Mouse (Mus musculus): ENCODE data around the gene Morn5.

Morn5 gene

DNA sequence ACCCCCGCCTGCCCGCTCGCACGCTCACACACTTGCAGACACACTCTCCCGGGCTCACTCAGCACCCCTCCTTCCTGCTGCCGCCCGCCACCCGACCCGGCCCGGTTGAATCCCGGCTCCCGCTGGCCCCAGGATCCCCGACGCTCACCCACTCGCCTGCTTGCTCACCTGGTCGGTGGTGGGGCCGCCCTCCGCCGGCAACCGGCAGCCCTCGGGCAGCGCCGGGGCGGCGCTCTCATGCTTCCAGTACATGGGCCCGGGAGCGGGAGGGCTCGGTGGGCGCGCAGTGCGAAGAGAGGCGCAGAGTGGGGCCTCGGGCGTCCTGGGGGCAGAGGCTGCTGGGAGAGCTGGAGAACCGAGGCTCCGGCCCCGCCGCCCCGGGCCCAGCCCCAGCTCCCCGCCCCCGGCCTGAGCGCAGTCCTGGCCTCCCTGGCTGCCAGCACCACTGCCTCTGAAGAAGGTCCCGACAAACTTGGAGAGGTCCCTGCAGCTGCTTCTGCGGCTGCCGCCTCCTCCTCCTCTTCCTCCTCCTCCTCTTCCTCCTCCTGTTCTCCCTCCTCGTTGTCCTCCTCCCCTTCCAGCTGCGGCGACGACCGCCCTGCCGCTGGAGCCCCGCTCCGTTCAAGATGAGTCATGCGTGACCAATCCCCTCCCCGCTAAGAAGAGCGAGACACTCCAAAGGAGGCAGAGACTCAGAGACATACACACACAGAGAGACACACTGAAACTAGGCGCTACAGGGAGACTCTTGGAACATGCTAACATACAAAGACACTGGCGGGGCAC is 55.9 kb downstream of the Morn5 start, which contains the start of gene Lhx6:
TSS of gene Lhx6 (minus strand) at position 453 of the 786 bp plus-strand sequence.
- DNase-seq, result no peak

DNA sequence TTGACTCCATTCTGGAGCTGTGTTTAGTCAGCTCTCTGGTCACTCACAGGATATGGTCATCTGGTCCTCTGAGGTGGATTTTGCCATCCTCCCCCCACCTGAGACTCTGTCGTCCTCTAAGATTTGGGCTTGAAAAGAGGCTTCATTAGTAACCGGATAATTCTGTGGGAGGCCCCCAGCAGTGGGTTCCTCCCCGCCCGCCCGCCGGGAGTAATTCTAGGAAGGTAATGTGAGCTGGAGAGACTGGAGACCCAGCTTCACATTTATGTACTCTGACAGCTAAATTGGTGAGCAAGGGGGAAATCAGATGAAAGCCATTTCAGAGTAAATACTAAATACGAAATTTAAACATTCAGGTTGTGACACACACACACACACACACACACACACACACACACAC is 59.4 kb downstream of the Morn5 start:
- DNase-seq, result no peak

DNA sequence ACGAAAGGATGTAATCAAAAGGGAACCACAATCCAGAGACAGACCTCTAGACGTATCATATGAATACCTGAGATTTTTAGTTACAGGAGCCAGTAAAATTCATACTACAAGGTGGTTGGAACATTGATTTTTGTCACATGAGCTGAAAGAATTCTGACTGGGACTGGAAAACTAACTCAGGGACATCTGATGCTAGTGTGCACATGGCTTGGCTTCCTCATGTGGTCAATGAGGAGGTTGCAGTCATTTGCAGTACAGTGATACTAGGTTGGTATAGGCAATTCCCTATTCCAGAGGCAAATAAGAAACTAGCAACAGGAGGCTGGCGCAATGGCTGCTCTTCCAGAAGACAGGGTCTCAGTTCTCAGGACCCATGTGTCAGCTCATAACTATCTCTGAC is 63.4 kb downstream of the Morn5 start:
- DNase-seq, result no peak

DNA sequence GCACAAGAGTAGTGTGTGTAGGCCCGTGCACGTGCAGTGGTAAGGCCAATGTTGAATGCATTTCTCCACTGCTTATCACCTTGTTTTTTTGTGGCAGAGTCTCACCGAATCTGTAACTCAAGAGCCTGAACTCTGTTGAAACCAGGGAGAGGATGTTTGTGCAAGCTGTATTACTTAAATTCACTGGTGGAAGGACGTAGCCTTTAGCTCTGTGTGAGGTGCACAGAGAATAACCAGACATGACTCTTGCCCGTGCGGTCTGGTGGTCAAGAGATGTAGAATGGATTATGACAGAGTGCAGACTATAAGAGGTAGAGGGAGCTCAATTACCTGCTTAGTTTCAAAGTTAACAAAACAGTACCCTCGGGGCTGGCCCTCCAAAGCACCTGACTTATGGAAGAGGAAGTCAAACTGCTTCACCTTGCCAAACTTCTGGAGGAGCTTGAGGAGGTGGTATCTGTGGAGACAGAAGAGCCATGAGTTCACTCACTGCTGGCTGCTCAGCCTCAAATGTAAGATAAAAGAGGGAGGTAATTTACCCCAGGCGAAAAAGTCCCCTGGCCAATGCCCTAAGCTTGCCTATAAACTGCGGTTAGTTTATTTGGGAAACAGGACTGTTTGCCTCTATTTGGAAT is 77.7 kb downstream of the Morn5 start:
- no peak for DNase-seq

DNA sequence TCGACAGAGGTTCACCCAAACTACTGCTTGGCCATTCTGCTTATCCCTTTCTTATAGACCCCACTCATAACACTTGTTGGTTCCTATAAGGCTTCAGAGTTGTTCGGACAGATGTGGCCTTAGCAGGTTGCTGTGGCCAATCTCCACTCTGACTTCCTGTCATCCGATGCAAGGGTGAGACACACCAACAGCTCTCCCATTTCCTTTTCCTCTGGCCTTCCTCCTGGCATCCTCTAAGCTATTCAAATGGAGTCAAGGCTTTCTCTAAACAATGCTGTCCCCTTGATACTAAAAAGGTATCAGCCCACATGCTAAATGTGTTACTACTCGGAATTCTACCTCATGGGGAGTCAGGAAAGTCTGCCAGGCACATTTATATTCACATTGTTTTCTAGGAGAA is 78.7 kb downstream of the Morn5 start:
- DNase-seq, result no peak

DNA sequence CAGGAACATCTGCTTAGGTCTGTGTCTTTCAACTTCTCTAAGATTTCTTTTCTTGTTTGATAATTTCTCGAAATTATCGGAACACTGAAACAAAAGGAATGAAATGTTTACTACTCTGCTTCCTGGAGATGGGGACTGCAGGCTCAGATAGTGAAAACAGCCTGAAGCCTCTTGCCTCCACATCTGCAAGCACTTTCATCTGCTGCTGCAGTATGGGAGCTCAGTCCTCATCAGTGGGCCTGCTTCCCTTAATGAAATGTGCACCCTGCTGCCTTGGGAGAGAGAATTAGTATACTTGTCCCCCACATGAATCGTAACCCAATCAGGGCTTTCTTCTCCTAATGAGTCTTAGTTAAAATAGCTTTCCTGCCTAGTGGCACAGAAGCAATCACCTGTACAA is 79.8 kb downstream of the Morn5 start:
- DNase-seq, result no peak

All from kidney, adult 11 months (tissue).